Mouse (Mus musculus) liver, embryonic 12.5 days (tissue): Measurements from ENCODE around the gene AC161166.1. TPM values are rescaled to one million over a fixed set of nuclear protein-coding genes. Genes with fewer than 3 reads are reported as not detected.

Source experiments
- ATAC-seq: fragments of 200-750 bp; cut with Nextera tagmentation; 2 replicates; pipeline ENCODE4 v1.8.0; 2017; ENCODE audit warnings: moderate number of reproducible peaks, mild to moderate bottlenecking, moderate library complexity
- H3K27ac ChIP-seq: fragments of 300-500 bp; sonication (generic); 2 replicates; pipeline ENCODE4 v1.5.1; 2016; ENCODE audit warnings: mild to moderate bottlenecking
- H3K27me3 ChIP-seq: fragments of 300-500 bp; sonication (generic); replicated peaks from 2 replicates; pipeline ENCODE4 v1.6.1; 2016; ENCODE audit warnings: mild to moderate bottlenecking, moderate library complexity
- H3K36me3 ChIP-seq: fragments of 300-500 bp; sonication (generic); 2 replicates; pipeline ENCODE4 v1.6.1; 2016; ENCODE audit warnings: mild to moderate bottlenecking, moderate library complexity
- H3K4me1 ChIP-seq: fragments of 300-500 bp; sonication (generic); 2 replicates; pipeline ENCODE4 v1.6.1; 2016
- H3K4me2 ChIP-seq: fragments of 300-500 bp; sonication (generic); 2 replicates; pipeline ENCODE4 v1.6.1; 2016; ENCODE audit warnings: mild to moderate bottlenecking, moderate library complexity
- H3K4me3 ChIP-seq: fragments of 300-500 bp; sonication (generic); 2 replicates; pipeline ENCODE4 v1.5.1; 2016; ENCODE audit warnings: mild to moderate bottlenecking, moderate library complexity
- H3K9ac ChIP-seq: fragments of 300-500 bp; sonication (generic); 2 replicates; pipeline ENCODE4 v1.6.1; 2016; ENCODE audit warnings: mild to moderate bottlenecking, moderate library complexity
- H3K9me3 ChIP-seq: fragments of 300-500 bp; sonication (generic); replicated peaks from 2 replicates; pipeline ENCODE4 v1.6.1; 2016; ENCODE audit warnings: mild to moderate bottlenecking, moderate library complexity
- WGBS: fragments of 180-500 bp; shearing (Covaris S2); methylation state at CpG from one replicate; pipeline ENCODE4 v1.1.7; 2016; ENCODE audit not compliant: insufficient replicate concordance; 5-methylcytosine and 5-hydroxymethylcytosine counted together
- polyA plus RNA-seq: library from polyadenylated mRNA; unstranded; fragments of >200 nt; fragmentation: Nextera tagmentation; extraction: Ambion mirVana; gene quantifications from 2 replicates; pipeline ENCODE4 v1.2.1, GENCODE M21; 2016

Gene AC161166.1
- 0.20 and 0.24 TPM in 2 replicates for polyA plus RNA-seq

DNA sequence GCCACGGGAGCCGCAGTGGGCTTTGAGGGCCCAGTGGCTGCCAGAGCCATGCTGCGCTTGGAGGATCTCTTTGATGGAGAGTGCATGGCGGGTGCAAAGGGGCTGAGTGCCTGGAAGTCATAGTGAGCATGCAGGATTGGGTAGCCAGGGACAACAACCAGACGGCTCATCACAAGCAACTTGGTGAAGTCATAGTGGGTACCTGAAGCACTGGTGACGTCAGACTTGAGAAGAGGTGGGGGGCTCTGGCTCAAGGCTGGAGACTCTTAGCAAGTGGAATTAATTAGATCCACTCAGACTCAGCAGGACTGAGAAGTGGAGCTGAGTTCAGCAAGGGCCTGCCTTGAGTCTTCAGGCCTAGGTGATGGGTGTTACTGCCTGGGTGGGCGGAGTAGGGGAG is at the start of gene AC161166.1:
Gene AC161166.1 (minus strand): TSS at position 101 of the 400 bp plus-strand sequence.
- no peak for ATAC-seq
- H3K36me3 ChIP-seq: peaks cover 12% of the 10 kb centered on the region; the same call in 1 of the 2 replicates
- H3K4me2 ChIP-seq: no peak within 1 kb of the TSS
- WGBS: 75% methylated on average over 7 of the region's 7 CpGs
- no peak within 1 kb of the TSS for H3K9ac ChIP-seq
- H3K27ac ChIP-seq: no peak within 1 kb of the TSS
- no peaks in the 10 kb centered on the region for H3K27me3 ChIP-seq
- peaks cover 14% of the 10 kb centered on the region for H3K4me1 ChIP-seq
- H3K9me3 ChIP-seq: no peaks in the 10 kb centered on the region
- H3K4me3 ChIP-seq: no peak within 1 kb of the TSS

DNA sequence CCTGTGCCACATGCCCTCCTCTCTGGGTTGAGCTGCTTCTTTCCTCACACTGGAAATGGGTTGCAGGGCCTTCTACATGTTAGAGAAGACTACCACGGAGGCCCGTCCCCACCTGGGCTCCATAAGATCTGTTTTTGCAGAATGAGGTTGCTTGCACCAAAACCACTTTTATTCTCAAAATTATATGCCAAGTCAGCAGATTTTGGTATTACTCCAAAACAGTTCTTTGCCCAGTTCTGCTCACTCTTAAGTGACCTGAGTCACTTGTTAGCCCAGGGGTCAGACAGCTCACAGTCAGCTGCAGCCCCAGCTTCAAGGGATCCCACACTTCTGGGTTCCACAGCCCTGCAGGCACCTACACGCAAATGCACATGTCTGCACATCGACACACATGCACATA is 49.2 kb upstream of the AC161166.1 start:
- Histone ChIP-seq H3K9me3 (no peaks in the 10 kb centered on the region), H3K27ac (no peak overlapping the region), H3K4me3 (no peak overlapping the region), H3K4me1 (no peaks in the 10 kb centered on the region), H3K4me2 (no peak overlapping the region), H3K36me3 (peaks cover 85% of the 10 kb centered on the region), H3K27me3 (no peaks in the 10 kb centered on the region), H3K9ac (no peak overlapping the region)
- ATAC-seq: no peak
- 86% methylated on average over 4 of the region's 4 CpGs for WGBS

DNA sequence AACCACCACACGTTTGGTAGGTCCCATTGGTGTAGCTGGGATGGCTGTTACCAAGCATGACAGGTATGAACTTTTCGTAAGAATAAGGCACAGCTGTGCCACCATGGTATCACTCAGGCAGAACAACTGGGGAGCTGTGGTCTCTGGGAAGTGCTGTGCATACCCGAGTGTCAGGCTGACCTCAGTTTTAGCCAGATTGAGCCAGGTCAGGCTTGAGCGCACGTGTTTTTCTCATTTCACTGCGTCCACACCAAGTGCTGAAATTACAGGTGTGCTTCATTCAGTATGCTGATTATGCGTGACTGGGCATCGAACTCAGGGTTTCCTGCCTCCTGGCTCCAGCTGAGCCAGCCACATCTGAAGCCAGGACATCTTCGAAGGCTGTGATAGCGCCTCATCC is 43.5 kb upstream of the AC161166.1 start:
- 86% methylated on average over 10 of the region's 10 CpGs for whole genome bisulfite sequencing
- no peak for ATAC-seq

DNA sequence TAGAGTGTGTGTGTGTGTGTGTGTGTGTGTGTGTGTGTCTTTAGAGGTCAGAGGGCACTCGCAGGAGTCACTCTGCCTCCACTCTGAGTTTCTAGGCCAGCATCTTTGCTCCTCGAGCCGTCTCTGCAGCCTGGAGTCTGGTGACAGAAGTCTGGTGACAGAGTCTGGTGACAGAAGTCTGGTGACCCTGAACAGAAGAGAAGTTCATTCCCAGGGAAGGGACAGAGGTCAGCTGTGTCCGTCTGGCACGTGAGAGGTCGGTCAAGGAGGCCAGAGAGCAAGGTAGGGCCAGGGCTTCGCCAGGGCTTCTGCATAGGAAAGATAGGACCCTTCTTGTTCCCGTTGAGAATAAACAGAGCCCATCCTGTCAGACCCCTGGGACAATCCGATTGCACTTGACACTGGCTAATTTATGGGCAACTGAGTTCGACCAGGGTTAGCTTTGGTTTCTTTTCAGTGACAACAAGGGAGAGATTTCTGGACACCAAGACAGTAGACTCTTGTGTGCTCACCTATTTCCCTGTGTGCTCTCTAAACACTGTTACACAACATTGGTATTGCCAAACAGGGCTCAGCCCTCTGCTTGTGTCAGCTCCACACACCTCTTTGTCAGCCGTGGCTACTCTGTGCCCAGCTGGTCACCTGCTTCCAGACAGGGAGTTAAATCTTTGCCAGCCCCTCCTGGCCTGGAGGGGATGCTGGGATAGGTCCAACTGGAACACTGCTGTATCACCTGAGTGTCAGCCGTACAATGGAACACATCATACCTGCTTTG is 39.9 kb upstream of the AC161166.1 start:
- Histone ChIP-seq H3K4me2 (no peak overlapping the region), H3K36me3 (peaks cover 81% of the 10 kb centered on the region), H3K4me1 (peaks cover 18% of the 10 kb centered on the region), H3K27me3 (no peaks in the 10 kb centered on the region), H3K9ac (no peak overlapping the region), H3K9me3 (no peaks in the 10 kb centered on the region), H3K4me3 (no peak overlapping the region), H3K27ac (peak overlapping the region; percentile 11)
- WGBS: 75% methylated on average over 12 of the region's 12 CpGs
- peak; percentile 50 for ATAC-seq

More for the DNA sequence above, 43.5 kb upstream of the AC161166.1 start:
- peaks cover 8% of the 10 kb centered on the region; the same call in 1 of the 2 replicates for H3K4me1 ChIP-seq
- no peak overlapping the region for H3K27ac ChIP-seq
- no peaks in the 10 kb centered on the region for H3K9me3 ChIP-seq
- H3K4me3 ChIP-seq: no peak overlapping the region
- H3K9ac ChIP-seq: no peak overlapping the region
- H3K36me3 ChIP-seq: peaks cover 85% of the 10 kb centered on the region
- no peak overlapping the region for H3K4me2 ChIP-seq
- H3K27me3 ChIP-seq: no peaks in the 10 kb centered on the region

DNA sequence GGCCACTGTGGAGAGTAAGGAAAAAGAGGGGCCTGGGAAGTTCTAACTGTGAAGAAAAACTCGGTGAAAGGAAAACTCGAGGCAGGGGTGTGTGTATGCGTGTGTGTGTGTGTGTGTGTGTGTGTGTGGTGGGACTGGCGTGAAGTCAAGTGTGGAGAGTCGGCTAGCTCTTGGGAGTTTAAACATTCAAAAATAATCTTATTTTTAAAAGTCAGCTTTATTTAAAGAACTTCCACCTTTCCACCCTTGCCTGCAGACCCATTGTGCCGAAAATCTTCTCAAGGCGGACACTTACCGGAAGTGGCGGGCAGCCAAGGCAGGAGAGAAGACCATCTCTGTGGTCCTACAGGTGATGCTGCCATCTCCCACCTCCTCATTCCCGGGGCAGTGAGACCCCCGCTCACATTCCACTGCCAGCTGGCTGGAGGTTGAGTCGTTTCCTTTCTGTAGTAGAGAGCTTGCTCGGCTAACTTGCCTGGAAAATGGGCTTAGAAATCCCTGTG is 35.3 kb upstream of the AC161166.1 start:
- H3K27me3 ChIP-seq: no peaks in the 10 kb centered on the region
- H3K4me3 ChIP-seq: peak overlapping the region; percentile 80
- H3K36me3 ChIP-seq: peaks cover 43% of the 10 kb centered on the region
- peak overlapping the region; percentile 89 for H3K9ac ChIP-seq
- H3K27ac ChIP-seq: peak overlapping the region; percentile 71
- H3K4me1 ChIP-seq: peaks cover 28% of the 10 kb centered on the region
- H3K9me3 ChIP-seq: no peaks in the 10 kb centered on the region
- ATAC-seq: no peak
- H3K4me2 ChIP-seq: peak overlapping the region; percentile 85
- WGBS: 22% methylated on average over 13 of the region's 13 CpGs

DNA sequence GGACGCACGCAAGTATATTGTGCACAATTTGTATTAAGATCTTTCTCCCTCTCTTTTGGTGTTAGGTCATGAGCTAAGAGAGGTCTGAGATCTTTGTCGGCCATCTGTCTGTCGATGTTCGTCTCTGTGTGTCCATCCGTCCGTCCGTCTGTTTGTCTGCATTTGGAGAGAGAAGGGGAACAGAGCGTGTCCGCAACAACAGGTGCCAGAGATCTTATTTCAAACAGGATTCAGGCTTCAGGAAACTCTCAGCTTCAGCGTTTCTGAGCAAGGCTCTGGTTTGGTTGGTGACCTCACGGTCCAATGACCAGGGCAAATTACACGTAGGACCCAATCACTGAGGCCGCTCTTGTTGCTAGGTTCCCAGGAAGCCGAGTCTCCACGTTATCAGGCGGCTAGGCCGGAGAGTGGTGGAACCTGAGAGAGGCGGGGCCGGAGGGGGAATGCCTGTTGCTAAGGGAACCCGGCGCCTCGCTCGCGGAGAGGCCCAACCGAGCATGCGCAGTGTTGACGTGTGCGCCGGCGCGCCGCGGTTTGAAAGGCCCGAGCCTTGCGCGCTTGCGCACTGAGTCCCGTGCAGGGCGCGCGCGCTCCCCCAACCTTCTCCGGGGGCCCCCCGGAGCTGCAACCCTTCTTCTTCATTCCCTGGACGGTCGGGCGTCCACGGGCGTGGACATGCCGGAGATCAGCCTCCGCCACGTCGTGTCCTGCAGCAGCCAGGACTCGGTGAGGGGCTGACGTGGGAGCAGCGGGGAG is 34.6 kb upstream of the AC161166.1 start:
- no peaks in the 10 kb centered on the region for H3K9me3 ChIP-seq
- H3K27me3 ChIP-seq: no peaks in the 10 kb centered on the region
- peaks cover 25% of the 10 kb centered on the region for H3K4me1 ChIP-seq
- H3K27ac ChIP-seq: peak overlapping the region; percentile 71
- H3K4me2 ChIP-seq: peak overlapping the region; percentile 85
- ATAC-seq: peak; percentile 98
- H3K36me3 ChIP-seq: peaks cover 35% of the 10 kb centered on the region
- H3K4me3 ChIP-seq: peak overlapping the region; percentile 80
- WGBS: under 1% methylated on average over 57 of the region's 57 CpGs
- peak overlapping the region; percentile 89 for H3K9ac ChIP-seq

DNA sequence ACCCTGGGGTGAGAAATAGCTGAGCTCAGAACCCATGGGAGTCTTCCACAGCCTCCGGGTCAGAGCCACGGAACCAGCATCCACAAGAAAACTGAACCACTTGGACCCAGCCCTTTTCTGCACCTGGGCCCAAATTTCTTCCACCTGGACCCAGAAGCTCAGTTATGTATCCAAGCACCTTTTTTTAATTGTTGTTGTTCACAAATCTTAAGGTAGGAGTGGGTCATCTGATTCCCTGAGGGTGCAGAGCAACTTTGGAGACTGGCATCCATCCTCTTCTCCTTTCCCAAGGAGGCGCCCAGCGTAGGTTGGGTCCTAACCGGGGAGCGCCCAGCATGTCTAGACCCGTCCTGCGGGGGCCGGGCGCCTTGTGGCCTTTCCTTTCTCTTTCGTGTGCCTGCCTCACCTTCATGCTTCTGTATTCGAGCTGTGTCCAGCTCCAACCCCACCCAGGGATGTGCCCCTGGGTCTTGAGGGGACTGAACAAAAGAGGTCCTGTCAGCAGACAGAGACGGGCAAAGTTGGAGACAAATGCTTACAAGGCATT is 33.9 kb upstream of the AC161166.1 start, which contains the start of the genes Pinlyp and Xrcc1:
Gene Pinlyp (minus strand): TSS at position 51 of the 547 bp plus-strand sequence.
Gene Xrcc1 (plus strand): TSS at position 222 of the 547 bp plus-strand sequence.
- Histone ChIP-seq H3K4me3 (peak within 1 kb of the TSS; percentile 80), H3K4me1 (peaks cover 20% of the 10 kb centered on the region), H3K36me3 (peaks cover 28% of the 10 kb centered on the region), H3K9ac (peak within 1 kb of the TSS; percentile 89), H3K4me2 (peak within 1 kb of the TSS; percentile 85), H3K27me3 (no peaks in the 10 kb centered on the region), H3K27ac (peak within 1 kb of the TSS; percentile 71), H3K9me3 (no peaks in the 10 kb centered on the region)
- WGBS: 39% methylated on average over 13 of the region's 13 CpGs
- no peak for ATAC-seq

DNA sequence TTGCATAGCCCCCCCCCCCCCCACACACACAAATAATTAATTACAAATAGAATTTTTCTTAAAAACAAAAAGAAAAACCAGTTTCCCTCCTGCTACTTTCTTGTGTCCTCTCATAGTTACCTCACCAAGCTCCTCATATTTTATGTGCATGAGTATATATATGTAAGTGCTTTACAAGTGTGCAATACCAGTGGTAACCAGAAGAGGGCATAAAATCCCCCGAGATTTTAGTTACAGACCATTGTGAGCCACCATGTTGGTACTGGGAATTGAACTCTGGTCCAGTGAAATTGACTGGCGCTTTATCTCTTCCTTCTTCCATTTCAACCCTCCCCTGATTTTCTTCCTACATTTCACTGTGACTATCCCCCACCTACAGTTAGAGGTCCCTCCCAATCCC is 32.3 kb upstream of the AC161166.1 start:
- Histone ChIP-seq H3K27me3 (no peaks in the 10 kb centered on the region), H3K9me3 (no peaks in the 10 kb centered on the region), H3K4me1 (peaks cover 20% of the 10 kb centered on the region), H3K9ac (no peak overlapping the region), H3K4me3 (no peak overlapping the region), H3K4me2 (no peak overlapping the region), H3K36me3 (peaks cover 14% of the 10 kb centered on the region), H3K27ac (no peak overlapping the region)
- no peak for ATAC-seq
- 63% methylated on average over 2 of the region's 2 CpGs for WGBS

DNA sequence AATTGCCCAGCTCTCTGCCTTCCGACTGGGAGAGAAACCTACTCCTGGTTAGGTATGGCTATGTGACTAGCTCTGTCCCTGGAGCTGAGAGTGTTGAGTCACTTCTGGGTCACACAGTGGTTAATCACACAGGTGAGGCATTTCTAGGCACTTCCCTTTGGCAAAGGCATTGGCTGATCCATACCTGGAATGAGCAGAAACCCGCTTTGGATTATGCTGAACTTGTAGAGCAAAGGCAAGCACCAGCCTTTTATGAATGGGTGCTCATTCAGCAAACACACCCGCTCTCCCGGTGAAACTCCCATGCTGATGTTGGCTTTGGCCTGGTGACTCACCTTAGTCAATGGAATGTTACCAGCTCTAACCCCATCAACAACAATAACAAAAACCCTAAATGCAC is 27.4 kb upstream of the AC161166.1 start:
- Histone ChIP-seq H3K9ac (no peak overlapping the region), H3K4me2 (no peak overlapping the region), H3K4me3 (no peak overlapping the region), H3K9me3 (no peaks in the 10 kb centered on the region), H3K36me3 (peaks cover 7% of the 10 kb centered on the region; the same call in 1 of the 2 replicates), H3K27ac (no peak overlapping the region), H3K27me3 (no peaks in the 10 kb centered on the region), H3K4me1 (no peaks in the 10 kb centered on the region)
- ATAC-seq: no peak
- 76% methylated on average over 4 of the region's 4 CpGs for WGBS

DNA sequence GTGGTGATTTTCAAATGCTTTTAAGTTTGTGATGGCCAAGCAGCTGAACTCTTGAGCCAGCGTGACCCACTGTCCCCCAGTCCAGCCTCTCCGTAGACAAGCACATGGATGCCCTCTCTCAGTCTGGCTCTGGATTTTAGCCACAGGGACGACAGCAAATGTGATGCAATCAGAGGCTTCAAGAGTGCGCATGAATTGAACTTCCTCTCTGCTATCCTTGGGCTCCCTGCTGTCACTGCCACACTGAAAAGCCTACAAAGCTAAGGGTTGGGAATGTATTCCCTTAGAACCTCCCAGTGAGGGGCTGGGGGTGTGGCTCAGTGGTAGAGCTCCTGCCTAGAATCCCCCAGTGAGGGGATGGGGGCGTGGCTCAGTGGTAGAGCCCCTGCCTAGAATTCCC is 26.4 kb upstream of the AC161166.1 start:
- Histone ChIP-seq H3K36me3 (peaks cover 16% of the 10 kb centered on the region), H3K4me1 (no peaks in the 10 kb centered on the region), H3K4me3 (no peak overlapping the region), H3K27ac (no peak overlapping the region), H3K9ac (no peak overlapping the region), H3K27me3 (peaks cover 6% of the 10 kb centered on the region; the same call in 1 of the 2 replicates), H3K9me3 (no peaks in the 10 kb centered on the region), H3K4me2 (no peak overlapping the region)
- 39% methylated on average over 5 of the region's 5 CpGs for WGBS
- ATAC-seq: no peak

DNA sequence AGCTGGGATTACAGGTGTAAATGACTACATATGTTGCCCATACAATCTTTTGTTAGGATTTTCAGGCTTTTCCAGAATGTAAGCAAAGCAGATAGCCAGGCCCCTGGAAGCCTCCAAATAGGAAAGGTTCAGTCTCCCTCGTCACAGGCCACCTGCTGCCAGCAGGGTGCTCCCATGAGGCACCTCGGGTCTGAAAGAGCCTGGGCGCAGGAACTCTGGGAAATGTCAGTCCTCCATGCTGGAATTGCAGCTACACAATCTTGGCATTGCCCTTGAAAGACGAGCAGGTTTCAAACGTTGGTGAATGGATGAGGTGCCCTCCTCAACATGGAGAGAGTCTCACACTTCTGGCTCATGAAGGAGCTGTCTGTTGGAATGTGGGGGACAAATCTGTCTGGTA is 25.9 kb upstream of the AC161166.1 start:
- WGBS: 34% methylated on average over 5 of the region's 5 CpGs
- no peaks in the 10 kb centered on the region for H3K4me1 ChIP-seq
- no peaks in the 10 kb centered on the region for H3K9me3 ChIP-seq
- no peak overlapping the region for H3K4me2 ChIP-seq
- H3K9ac ChIP-seq: no peak overlapping the region
- ATAC-seq: no peak
- H3K36me3 ChIP-seq: peaks cover 21% of the 10 kb centered on the region
- peaks cover 12% of the 10 kb centered on the region; the same call in 1 of the 2 replicates for H3K27me3 ChIP-seq
- no peak overlapping the region for H3K27ac ChIP-seq
- H3K4me3 ChIP-seq: no peak overlapping the region
